Mouse (Mus musculus) layer of hippocampus, adult 8-10 months (tissue): Measurements from ENCODE around the gene Kif9. TPM values are rescaled to one million over a fixed set of nuclear protein-coding genes. Genes with fewer than 3 reads are reported as not detected.

Experiments
- DNase-seq, 2 experiments: peaks; one replicate each; pipeline ENCODE4 v3.0.0; 2022; ENCODE audit warnings: low spot score in 2 of 2
- total RNA-seq, 4 experiments: library from RNA; stranded (reverse); gene quantifications; 2 replicates each; pipeline ENCODE4 v1.2.4; 2022

Kif9 gene
- total RNA-seq, 4 experiments from 2014 or later: 3.8 to 5.6 (median 4.7) TPM

DNA sequence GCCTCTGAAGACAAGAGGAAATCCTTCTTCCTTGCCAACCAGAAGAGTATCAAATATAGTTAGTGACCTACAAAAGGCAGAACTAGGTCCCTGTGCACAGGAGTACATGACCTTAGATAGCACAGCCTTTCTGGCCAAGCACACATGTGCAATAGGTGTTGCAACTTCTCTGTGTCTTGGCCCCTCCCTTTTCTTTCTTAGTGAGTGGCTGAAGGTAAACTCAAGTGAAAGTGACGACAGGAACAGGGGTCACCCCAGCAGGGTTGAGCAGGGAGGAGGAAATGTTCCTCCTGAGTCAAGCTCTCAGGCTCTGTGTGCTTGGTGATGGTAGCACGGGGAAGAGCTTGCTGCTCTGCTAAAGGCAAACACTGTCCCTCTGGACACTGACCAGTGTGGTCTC lies 49.0 kb downstream of the Kif9 start:
- no peak for DNase-seq

DNA sequence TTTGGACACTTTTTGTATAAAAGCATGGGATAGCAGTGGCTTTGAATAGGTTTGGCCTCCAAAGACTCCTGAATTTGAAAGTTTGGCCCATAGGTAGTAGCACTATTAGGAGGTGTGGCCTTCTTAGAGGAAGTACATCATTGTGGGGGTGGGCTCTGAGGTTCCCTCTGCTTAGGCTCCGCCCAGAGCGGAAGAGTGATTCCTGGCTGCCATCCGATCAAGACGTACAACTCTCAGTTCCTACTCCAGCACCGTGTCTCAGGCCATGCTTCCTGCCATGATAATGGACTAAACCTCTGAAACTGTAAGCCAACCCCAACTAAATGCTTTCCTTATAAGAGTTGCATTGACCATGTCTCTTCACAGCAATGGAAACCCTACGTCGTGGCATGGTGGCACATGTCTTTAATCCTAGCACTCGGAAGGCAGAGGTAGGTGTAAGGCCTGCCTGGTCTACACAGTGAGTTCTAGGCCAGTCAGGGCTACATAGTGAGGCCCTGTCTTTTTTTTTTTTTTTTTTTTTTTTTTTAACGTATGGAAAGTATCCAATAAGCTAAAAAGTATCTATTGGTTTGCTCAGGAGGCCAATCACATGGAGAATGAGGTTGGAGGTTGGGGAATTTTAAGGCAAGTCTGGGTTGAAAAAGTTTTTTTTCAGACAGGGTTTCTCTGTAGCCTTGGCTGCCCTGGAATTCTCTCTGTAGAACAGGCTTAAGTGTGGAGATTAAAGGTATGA lies 52.4 kb downstream of the Kif9 start:
- DNase-seq: no peak

DNA sequence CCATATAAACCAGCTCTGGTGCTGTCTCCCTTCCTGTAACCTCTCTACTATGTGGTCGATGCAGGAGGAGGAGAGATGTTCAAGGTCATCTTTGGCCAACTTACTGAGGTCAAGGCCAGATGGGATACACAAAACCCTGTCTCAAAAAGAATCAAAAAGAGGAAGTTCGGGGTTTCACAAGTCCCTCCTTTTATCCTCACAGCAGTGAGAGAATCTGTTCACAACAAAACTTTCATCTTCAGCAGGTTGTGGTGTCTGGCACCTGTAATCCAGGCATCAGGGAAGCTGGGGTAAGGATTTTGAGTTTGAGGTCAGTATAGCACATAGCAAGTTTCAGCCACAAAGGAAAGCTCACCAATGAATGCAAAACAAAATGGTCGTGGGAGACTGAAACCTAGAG lies 53.9 kb downstream of the Kif9 start:
- DNase-seq: no peak

DNA sequence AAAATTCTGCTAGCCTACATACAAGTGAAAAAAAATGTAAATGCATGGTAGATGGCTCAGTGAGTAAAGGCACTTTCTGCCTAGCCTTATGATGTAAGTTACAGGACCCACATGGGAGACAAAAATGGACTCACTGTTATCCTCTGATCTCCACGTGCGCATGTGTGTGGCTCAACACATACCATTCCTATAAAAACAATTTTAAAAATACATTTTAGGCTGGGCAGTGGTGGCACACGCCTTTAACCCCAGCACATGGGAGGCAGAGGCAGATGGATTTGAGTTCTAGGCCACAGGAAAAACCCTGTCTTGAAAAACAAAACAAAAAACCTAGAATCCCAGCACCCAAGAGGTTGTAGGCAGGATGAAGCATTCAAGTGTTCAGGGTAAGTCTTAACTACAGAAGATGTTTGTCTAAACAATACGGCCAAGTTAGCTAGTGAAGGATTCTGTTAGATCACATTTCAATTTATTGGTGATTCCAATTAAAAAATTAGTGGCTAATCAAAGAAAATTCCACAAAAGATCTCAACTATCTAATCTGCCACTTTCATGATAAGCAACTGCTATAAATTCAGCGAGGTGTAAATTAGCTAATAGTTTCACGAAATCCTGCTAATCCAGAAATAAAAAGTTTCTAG lies 54.5 kb downstream of the Kif9 start:
- no peak for DNase-seq

DNA sequence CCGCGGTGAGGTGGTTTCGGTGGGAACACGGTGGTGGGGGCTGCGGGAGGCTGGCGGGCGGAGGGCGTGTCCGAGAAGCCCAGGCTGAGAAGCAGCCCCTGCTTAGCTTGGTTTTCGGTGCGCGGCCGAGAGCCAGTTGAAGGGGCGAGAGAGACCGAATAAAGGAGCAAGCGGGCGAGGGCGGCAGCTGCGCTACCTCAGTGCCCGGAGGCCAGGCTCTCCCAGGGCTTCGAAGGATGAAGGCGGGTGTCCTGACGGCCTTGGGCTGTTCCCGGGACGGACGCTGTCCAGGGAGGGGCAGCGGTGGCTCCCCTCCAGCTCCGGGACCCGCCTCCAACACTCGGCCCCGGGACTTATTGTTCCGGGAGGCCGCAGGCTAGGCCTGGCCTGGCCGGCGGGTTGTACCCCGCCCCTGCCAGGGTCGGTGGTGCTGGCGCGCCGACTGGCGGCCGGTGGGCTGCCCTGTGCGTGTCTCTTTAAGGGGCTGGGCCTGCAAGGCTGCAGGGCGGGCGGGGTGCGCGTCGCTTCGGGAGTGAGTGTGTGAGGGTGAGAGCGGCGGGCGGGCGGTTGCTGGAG lies 55.2 kb downstream of the Kif9 start:
- DNase-seq: peak; percentile 87 to 90

DNA sequence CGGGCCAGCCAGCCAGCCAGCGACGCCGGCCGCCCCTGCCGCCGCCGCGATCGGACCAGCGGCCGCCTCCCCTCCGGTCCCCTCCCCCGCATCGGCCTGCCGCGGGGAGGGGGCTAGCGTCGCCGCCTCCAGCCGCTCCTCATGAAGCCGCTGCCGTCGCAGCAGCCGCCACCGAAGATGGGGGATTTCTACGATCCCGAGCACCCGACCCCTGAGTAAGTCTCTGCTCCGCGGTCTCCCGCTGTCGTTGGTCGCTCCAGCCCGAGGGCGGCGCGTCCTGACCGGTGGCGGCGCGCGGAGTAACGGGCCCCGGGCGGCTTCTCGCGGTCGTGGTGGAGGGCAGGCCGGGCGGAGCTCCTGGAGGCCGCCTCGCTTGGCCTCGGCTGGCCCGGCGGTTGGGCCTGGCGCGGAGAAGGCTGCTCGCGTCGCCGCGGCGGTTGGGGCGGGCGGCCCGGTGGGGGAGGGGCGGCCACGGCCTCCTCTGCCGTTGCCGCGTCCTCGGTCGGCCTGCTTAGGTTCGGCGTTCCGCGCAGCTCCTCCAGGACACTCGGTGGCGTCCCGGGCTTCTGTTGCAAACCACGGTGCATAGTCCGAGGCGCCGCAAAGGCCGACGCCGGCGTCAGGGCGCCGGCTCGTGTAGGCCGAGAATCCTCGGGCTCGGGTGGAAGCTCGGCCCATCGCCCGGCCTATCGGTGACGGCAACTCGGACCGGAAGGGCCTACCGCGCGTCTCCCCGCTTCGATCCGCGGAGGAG lies 56.0 kb downstream of the Kif9 start, which contains the start of gene Setd2:
TSS of gene Setd2 (plus strand) at position 60 of the 754 bp plus-strand sequence.
- peak; percentile 31 to 59 for DNase-seq

DNA sequence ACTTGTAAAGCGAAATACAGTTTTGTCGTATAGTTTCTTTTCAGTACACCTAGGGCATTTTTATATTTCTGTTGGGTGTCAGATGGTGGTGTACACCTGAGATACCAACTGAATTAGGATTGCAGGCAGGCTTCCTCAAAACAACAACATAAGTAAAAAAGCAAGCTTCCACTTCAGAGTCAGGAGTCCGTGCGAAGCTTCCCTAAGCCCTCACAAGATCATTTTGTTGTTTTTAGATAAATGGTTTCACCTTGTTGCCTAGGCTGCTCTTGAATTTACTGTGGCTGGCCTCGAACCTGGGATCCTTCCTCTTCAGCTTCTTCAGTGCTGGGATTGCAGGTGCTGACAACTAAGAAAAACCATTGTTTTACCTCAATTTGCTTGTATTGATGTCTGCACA lies 56.9 kb downstream of the Kif9 start:
- DNase-seq: no peak

DNA sequence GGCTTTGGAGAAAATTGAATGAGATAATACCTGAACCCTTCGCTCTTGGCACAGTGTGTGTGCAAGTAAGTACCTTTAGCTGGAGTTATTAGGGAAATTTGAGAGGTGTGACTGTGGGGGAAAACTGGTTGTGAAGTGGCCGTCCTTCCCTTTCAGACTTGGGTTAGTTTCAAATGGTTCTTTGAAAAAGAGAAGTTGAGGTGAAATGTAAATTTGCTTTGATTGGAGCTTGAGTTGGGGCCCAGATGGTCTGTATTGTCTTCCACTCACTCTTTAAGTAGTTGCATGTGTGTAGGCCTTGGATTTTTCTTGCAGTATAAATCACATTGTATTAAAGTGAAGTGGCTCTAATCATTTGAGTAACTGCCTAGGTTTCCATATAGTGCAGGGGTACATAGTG lies 58.4 kb downstream of the Kif9 start:
- no peak for DNase-seq

DNA sequence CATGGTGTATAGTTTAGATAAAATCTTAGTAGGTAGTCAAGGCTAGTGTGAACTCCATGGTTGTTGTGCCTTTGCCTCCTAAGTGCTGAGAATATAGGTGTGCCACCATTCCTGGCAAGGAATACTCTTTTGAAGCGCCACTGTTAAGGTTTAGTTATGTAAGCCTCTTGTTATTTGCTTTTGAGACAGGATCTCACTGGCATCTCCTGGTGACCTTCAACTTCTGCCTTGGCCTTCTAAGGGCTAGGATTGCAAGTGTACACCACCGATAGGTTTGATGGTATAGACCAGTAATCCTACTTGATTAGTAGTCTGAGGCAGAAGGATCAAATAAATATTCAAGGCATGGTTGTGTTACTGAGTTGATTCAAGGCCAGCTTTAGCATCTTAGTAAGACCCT lies 59.9 kb downstream of the Kif9 start:
- DNase-seq: no peak

DNA sequence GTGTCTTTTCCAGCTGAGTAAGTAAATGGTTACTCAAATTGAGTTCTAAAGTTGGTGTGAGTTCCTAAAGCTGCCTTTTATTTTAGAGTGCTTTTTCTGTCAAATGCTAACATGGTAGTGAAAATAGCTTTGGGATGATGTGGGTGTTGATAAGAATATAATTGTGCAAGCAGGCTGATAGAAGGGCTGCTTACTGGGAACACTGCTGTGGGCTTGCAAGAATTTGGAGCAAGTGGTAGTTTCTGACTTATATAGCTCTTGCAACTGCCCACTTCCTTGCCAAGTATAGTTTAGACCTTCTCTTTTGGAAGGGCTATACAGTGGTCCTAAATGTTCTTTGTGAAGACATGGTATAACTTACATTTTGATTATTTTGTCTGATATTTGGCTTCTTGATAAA lies 61.8 kb downstream of the Kif9 start:
- DNase-seq: no peak

DNA sequence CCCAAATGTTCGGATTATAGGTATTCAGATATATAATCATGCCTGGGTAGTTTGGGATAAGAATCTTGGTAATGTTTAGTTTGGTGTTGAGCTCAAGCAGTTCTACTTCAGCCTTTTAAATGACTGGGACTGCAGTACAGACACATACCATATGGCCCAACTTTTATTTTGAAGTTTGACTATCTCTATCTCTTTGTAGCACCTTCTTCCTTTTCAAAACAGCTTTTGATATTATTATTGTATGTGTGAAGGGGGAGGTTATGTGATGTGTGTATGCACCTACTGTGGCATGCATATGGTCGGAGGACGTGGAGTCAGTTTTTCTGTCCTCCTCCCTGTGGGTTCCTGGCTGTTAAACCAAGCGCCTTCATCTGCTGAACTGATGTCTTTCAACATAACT lies 65.2 kb downstream of the Kif9 start:
- no peak for DNase-seq

DNA sequence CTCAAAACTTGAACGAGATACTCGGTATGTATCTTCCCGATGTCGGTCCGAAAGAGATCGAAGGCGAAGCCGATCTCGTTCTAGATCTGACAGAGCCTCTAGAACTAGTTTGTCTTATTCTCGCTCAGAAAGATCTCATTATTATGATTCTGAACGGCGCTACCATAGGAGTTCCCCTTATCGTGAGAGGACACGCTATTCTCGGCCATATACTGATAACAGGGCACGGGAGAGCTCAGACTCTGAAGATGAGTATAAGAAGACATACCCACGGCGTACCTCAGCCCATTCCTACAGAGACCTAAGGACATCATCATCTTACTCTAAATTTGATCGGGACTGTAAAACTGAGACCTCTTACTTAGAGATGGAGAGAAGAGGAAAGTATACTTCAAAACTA lies 71.5 kb downstream of the Kif9 start:
- DNase-seq: no peak

DNA sequence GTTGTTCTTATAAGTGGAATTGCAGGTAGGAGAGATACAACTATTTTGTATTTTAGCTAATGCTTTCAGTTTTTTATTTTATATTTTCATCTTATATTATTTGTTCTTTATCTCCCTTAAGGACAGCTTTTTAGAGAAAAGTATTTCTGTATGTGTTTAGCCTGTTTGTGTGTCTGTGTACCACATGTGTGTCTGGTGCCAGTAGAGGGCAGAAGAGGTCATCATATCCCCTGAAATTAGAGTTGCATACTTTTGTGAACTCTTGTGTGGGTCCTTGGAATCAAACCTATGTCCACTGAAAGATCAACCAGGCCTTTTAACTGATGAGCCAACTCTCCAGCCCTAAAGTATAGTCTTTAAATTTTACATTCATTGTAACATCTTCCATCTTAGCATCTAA lies 91.6 kb downstream of the Kif9 start:
- no peak for DNase-seq

Other genes starting within 250 kb of the Kif9 start
- 100 to 1,000 TPM; 256 to 334 (median 299) TPM for gene Cspg5, start 233.2 kb upstream of the Kif9 start, total RNA-seq
- 10 to 100 TPM; 10.7 to 14.4 (median 11.0) TPM for gene Elp6, start 171.8 kb upstream of the Kif9 start, total RNA-seq
- gene Scap, start 143.7 kb upstream of the Kif9 start, total RNA-seq: 100 to 1,000 TPM in 3 of 4 experiments, 10 to 100 TPM in 1; 99.5 to 121 (median 101) TPM
- 10 to 100 TPM; 46.2 to 62.8 (median 53.4) TPM for gene Ptpn23, start 68.7 kb upstream of the Kif9 start, total RNA-seq
- under 1 TPM in 1 of 4 experiments, not detected in 3; 0.31 TPM for gene Ngp, start 57.2 kb upstream of the Kif9 start, total RNA-seq
- gene Klhl18, start 264 bp upstream of the Kif9 start, total RNA-seq: 10 to 100 TPM; 22.3 to 27.0 (median 25.5) TPM
- gene Setd2, start 55.6 kb downstream of the Kif9 start, total RNA-seq: 10 to 100 TPM; 54.9 to 70.6 (median 61.4) TPM
- 1 to 10 TPM; 2.0 to 4.6 (median 3.0) TPM for gene Nradd, start 147.5 kb downstream of the Kif9 start, total RNA-seq
- gene Nbeal2, start 177.2 kb downstream of the Kif9 start, total RNA-seq: 10 to 100 TPM; 15.1 to 18.5 (median 18.1) TPM
- 10 to 100 TPM; 46.4 to 61.2 (median 57.8) TPM for gene Ccdc12, start 179.5 kb downstream of the Kif9 start, total RNA-seq